Mouse (Mus musculus) CH12.LX (cell line): ENCODE measurements at regions not wholly inside any gene's neighbourhood (a gene's known extent, or its start where the extent isn't known, plus 50 kb on each side); places are given as distances from the start of the nearest gene placed in this dataset.

ENCODE experiments used
- DNase-seq: peaks from one replicate; pipeline ENCODE4 v3.0.0-alpha.2; 2013; ENCODE audit errors: extremely low read depth
- H3K27ac ChIP-seq: 2 replicates; pipeline ENCODE4 v1.5.1; 2012; ENCODE audit warnings: low read depth, mild to moderate bottlenecking, control low read depth, moderate library complexity; ENCODE audit not compliant: insufficient read depth
- H3K27me3 ChIP-seq: replicated peaks from 2 replicates; pipeline ENCODE3; 2012; ENCODE audit warnings: inconsistent platforms
- H3K36me3 ChIP-seq, 2 experiments: replicated peaks in 1 of 2; 2 replicates each; pipeline versions ENCODE3 to v1.6.1; 2012; ENCODE audit warnings: inconsistent platforms in 1 of 2, low read length in 1 of 2, mild to moderate bottlenecking in 1 of 2, mixed read lengths in 1 of 2, moderate library complexity in 1 of 2; ENCODE audit not compliant: control insufficient read depth in 1 of 2, insufficient read depth in 1 of 2
- H3K4me1 ChIP-seq, 2 experiments: 2 replicates each; pipeline ENCODE4 v1.6.1; 2012; ENCODE audit warnings: inconsistent platforms in 1 of 2, moderate library complexity in 1 of 2; ENCODE audit not compliant: insufficient read depth in 2 of 2, control insufficient read depth in 1 of 2
- H3K4me2 ChIP-seq: 2 replicates; pipeline ENCODE4 v1.6.1; 2012; ENCODE audit warnings: low read depth, mild to moderate bottlenecking, control low read depth; ENCODE audit not compliant: poor library complexity, insufficient read depth, severe bottlenecking
- H3K4me3 ChIP-seq, 3 experiments: fragments of 150-350 bp in 1 of 3; sonication (generic) in 1 of 3; replicated peaks in 1 of 3; 2 replicates each; pipeline versions ENCODE3 to v1.5.1; 2011 to 2012; ENCODE audit warnings: low read depth in 2 of 3, low read length in 2 of 3, mild to moderate bottlenecking in 2 of 3, moderate library complexity in 2 of 3, control low read depth in 1 of 3, improper control_type of control experiment in 1 of 3, inconsistent platforms in 1 of 3, mixed read lengths in 1 of 3; ENCODE audit not compliant: poor library complexity in 1 of 3
- H3K79me2 ChIP-seq: replicated peaks from 2 replicates; pipeline ENCODE4 v1.6.1; 2012; ENCODE audit warnings: mild to moderate bottlenecking, moderate library complexity; ENCODE audit not compliant: control insufficient read depth, poor library complexity, insufficient read depth, severe bottlenecking; ENCODE audit errors: extremely low read depth
- H3K9ac ChIP-seq: 2 replicates; pipeline ENCODE4 v1.6.1; 2012; ENCODE audit warnings: low read depth, mild to moderate bottlenecking, control low read depth, moderate library complexity; ENCODE audit not compliant: insufficient read depth
- H3K9me3 ChIP-seq: replicated peaks from 2 replicates; pipeline ENCODE3; 2012; ENCODE audit warnings: low read length, inconsistent platforms, mixed read lengths
- CHD1 ChIP-seq: IDR thresholded peaks from 2 replicates; pipeline ENCODE4 v1.6.1; 2012; ENCODE audit warnings: low read depth, low read length, improper control_type of control experiment, inconsistent platforms
- CTCF ChIP-seq, 2 experiments: IDR thresholded peaks in 1 of 2; conservative IDR thresholded peaks in 1 of 2; 2 replicates each; pipeline ENCODE4 v1.5.1; 2011 to 2012; ENCODE audit warnings: low read depth in 2 of 2, low read length in 2 of 2, improper control_type of control experiment in 1 of 2, inconsistent platforms in 1 of 2, mild to moderate bottlenecking in 1 of 2, moderate library complexity in 1 of 2
- E2F4 ChIP-seq: IDR thresholded peaks from 2 replicates; pipeline ENCODE4 v1.6.1; 2011; ENCODE audit warnings: low read depth, low read length, improper control_type of control experiment; ENCODE audit not compliant: insufficient replicate concordance
- ELF1 ChIP-seq: IDR thresholded peaks from 2 replicates; pipeline ENCODE4 v1.6.1; 2014; ENCODE audit warnings: low read depth, mild to moderate bottlenecking, inconsistent platforms, low read length, improper control_type of control experiment
- ETS1 ChIP-seq: conservative IDR thresholded peaks from 2 replicates; pipeline ENCODE4 v1.6.1; 2012; ENCODE audit warnings: low read depth, mild to moderate bottlenecking, inconsistent platforms, low read length, improper control_type of control experiment, moderate library complexity
- HCFC1 ChIP-seq: IDR thresholded peaks from 2 replicates; pipeline ENCODE4 v1.6.1; 2012; ENCODE audit warnings: low read depth, mild to moderate bottlenecking, inconsistent platforms, low read length, improper control_type of control experiment
- JUN ChIP-seq: IDR thresholded peaks from 2 replicates; pipeline ENCODE4 v1.6.1; 2011; ENCODE audit warnings: low read depth, mild to moderate bottlenecking, low read length, improper control_type of control experiment, moderate library complexity; ENCODE audit not compliant: insufficient read depth
- JUND ChIP-seq: conservative IDR thresholded peaks from 2 replicates; pipeline ENCODE4 v1.6.1; 2011; ENCODE audit warnings: low read depth, low read length, improper control_type of control experiment
- MAFK ChIP-seq: IDR thresholded peaks from 2 replicates; pipeline ENCODE4 v1.6.1; 2011; ENCODE audit warnings: low read length, improper control_type of control experiment; ENCODE audit not compliant: insufficient replicate concordance
- MAZ ChIP-seq: IDR thresholded peaks from 2 replicates; pipeline ENCODE4 v1.6.1; 2012; ENCODE audit warnings: low read depth, mild to moderate bottlenecking, inconsistent platforms, low read length, improper control_type of control experiment, moderate library complexity
- MEF2A ChIP-seq: IDR thresholded peaks from 2 replicates; pipeline ENCODE4 v1.6.1; 2014; ENCODE audit warnings: low read depth, mild to moderate bottlenecking, inconsistent platforms, low read length, improper control_type of control experiment, borderline replicate concordance
- MYC ChIP-seq: IDR thresholded peaks from 2 replicates; pipeline ENCODE4 v1.6.1; 2011; ENCODE audit warnings: low read depth, mild to moderate bottlenecking, improper control_type of control experiment, low read length
- NRF1 ChIP-seq: IDR thresholded peaks from 2 replicates; pipeline ENCODE4 v1.6.1; 2014; ENCODE audit warnings: low read depth, mild to moderate bottlenecking, inconsistent platforms, low read length, improper control_type of control experiment, moderate library complexity
- PAX5 ChIP-seq: IDR thresholded peaks from 2 replicates; pipeline ENCODE4 v1.6.1; 2012; ENCODE audit warnings: low read length, inconsistent platforms, mixed read lengths
- POLR2A ChIP-seq: IDR thresholded peaks from 2 replicates; pipeline ENCODE4 v1.6.1; 2011; ENCODE audit warnings: low read depth, mild to moderate bottlenecking, improper control_type of control experiment, low read length
- SIN3A ChIP-seq: IDR thresholded peaks from 2 replicates; pipeline ENCODE4 v1.6.1; 2012; ENCODE audit warnings: low read length, improper control_type of control experiment, inconsistent platforms
- SMC3 ChIP-seq: IDR thresholded peaks from 2 replicates; pipeline ENCODE4 v1.6.1; 2011; ENCODE audit warnings: low read depth, low read length, improper control_type of control experiment
- ZNF384 ChIP-seq: IDR thresholded peaks from 2 replicates; pipeline ENCODE4 v1.6.1; 2012; ENCODE audit warnings: low read depth, low read length, improper control_type of control experiment, inconsistent platforms
- dilution Hi-C: fragments of 300-500 bp; cut with MboI; formaldehyde crosslinking; loops from 2 replicates; pipeline ENCODE4 v1.14.3; 2020; ENCODE audit warnings: low sequenced_read_pairs; ENCODE audit not compliant: extremely low pct_unique_long_range_greater_than_20kb, extremely low pct_ligation_motif_present
- in situ Hi-C: fragments of 300-500 bp; cut with MboI; formaldehyde crosslinking; loops from 3 replicates; pipeline ENCODE4 v1.14.3; 2019; ENCODE audit warnings: low sequenced_read_pairs, low pct_ligation_motif_present, low pct_unique_long_range_greater_than_20kb, mixed read lengths

DNA sequence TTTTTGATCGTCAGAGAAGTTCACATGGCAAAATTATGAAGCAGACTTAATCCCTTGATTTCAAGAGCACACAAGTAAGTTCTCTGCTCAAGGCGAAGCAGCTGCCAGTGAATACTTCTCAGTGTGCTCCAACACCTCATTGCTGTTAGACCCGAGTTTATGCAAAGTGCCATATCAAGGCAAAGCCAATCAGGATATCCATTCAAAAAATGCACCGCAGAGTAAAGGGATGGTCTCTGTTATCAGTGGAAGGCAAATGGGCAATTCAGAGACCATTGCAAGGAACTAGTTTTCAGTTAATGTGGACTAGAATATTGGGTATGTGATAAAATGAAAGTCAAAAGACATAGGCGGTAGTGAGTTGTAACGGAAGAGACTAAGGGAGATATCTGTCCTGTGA, 820.2 kb upstream of the Lrrn3 start:
- Histone ChIP-seq H3K4me3 (no peak overlapping the region), H3K9ac (no peak overlapping the region), H3K4me2 (no peak overlapping the region), H3K27me3 (no peaks in the 10 kb centered on the region), H3K79me2 (no peaks in the 10 kb centered on the region)
- TF ChIP-seq MAZ, result no peak
- no peak for TF ChIP-seq NRF1
- no peak for TF ChIP-seq JUN
- no peak for TF ChIP-seq ELF1
- TF ChIP-seq SIN3A, result no peak
- TF ChIP-seq POLR2A, result no peak
- TF ChIP-seq MYC, result no peak
- TF ChIP-seq JUND, result no peak
- TF ChIP-seq MEF2A, result no peak
- TF ChIP-seq ZNF384, result no peak
- no peak for TF ChIP-seq MAFK
- TF ChIP-seq HCFC1, result no peak
- no peak for TF ChIP-seq PAX5
- TF ChIP-seq E2F4, result no peak
- TF ChIP-seq CHD1, result no peak
- TF ChIP-seq CTCF (conservative IDR thresholded peaks at IDR 0.05 in 1 of 2, IDR thresholded peaks at IDR 0.05 in 1 of 2; ENCODE audit: low read depth in 2 of 2, low read length in 2 of 2), result no peak
- TF ChIP-seq, all 38 proteins: peak for 0
- Histone ChIP-seq H3K9me3 (no peaks in the 10 kb centered on the region), H3K36me3 (no peaks in the 10 kb centered on the region), H3K27ac (no peak overlapping the region), H3K4me1 (no peaks in the 10 kb centered on the region)
- in situ Hi-C loops, result no loop called here
- DNase-seq, result no peak
- dilution Hi-C loops, result no loop called here

DNA sequence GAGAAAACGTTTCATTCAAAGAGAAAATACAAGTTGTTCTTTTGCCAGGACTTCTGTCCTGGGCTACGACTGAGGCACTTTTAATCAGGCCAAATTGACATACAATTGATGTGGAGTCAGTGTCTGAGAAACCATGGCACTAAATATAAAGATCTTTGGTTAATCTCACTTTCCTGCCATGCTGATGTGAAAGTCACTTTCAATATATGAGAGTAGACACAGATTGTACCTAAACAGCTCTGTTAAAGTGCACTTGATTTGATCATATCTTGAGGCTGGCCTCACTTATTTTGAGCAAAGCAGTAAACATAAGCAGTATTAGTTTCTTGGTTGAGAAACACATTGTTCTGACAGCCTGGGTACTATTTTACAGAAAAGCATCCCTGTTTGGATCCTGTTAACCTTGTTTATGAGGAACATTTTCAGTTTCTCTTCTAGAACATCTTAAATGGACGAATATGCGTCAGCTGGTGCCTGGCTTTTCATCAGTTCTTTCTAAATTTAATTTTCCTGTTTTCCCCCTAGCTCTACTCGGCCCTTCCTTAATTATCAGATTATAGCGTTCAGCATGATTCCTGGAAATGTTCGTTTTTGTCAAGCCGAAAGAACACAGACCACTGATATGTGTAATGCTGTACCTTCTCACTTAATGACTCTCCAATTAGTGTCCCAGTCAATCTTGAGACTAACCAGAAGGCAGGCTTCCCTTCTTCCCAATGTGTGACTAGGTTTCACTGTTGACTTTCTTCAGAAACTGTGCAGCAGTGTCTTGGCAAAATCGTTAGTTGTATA, 791.2 kb upstream of the Lrrn3 start:
- H3K79me2 ChIP-seq, result no peaks in the 10 kb centered on the region

More for the DNA sequence above, 791.2 kb upstream of the Lrrn3 start:
- Histone ChIP-seq H3K9me3 (no peaks in the 10 kb centered on the region), H3K9ac (no peak overlapping the region), H3K36me3 (no peaks in the 10 kb centered on the region), H3K27ac (no peak overlapping the region), H3K4me3 (no peak overlapping the region), H3K4me2 (no peak overlapping the region), H3K27me3 (no peaks in the 10 kb centered on the region), H3K4me1 (no peaks in the 10 kb centered on the region)
- DNase-seq, result no peak
- TF ChIP-seq ETS1, result no peak
- TF ChIP-seq SMC3, result no peak
- dilution Hi-C loops (no loop called here), in situ Hi-C loops (no loop called here)
